Mouse (Mus musculus) CH12.LX (cell line): ENCODE results near the gene Gm17019.
"Not testable (repeated sequence)": the region's sequence is repeated elsewhere in the genome, so short reads cannot be mapped to it uniquely, and the experiment has no call there.

Experiments
- CTCF ChIP-seq, 2 experiments: IDR thresholded peaks in 1 of 2; conservative IDR thresholded peaks in 1 of 2; 2 replicates each; pipeline ENCODE4 v1.5.1; 2011 to 2012; ENCODE audit warnings: low read depth in 2 of 2, low read length in 2 of 2, improper control_type of control experiment in 1 of 2, inconsistent platforms in 1 of 2, mild to moderate bottlenecking in 1 of 2, moderate library complexity in 1 of 2
- E2F4 ChIP-seq: IDR thresholded peaks from 2 replicates; pipeline ENCODE4 v1.6.1; 2011; ENCODE audit warnings: low read depth, low read length, improper control_type of control experiment; ENCODE audit not compliant: insufficient replicate concordance
- ELF1 ChIP-seq: IDR thresholded peaks from 2 replicates; pipeline ENCODE4 v1.6.1; 2014; ENCODE audit warnings: low read depth, mild to moderate bottlenecking, inconsistent platforms, low read length, improper control_type of control experiment
- EP300 ChIP-seq: IDR thresholded peaks from 2 replicates; pipeline ENCODE4 v1.6.1; 2011; ENCODE audit warnings: low read length, improper control_type of control experiment
- ETS1 ChIP-seq: conservative IDR thresholded peaks from 2 replicates; pipeline ENCODE4 v1.6.1; 2012; ENCODE audit warnings: low read depth, mild to moderate bottlenecking, inconsistent platforms, low read length, improper control_type of control experiment, moderate library complexity
- MAFK ChIP-seq: IDR thresholded peaks from 2 replicates; pipeline ENCODE4 v1.6.1; 2011; ENCODE audit warnings: low read length, improper control_type of control experiment; ENCODE audit not compliant: insufficient replicate concordance
- MAX ChIP-seq: IDR thresholded peaks from 2 replicates; pipeline ENCODE4 v1.6.1; 2011; ENCODE audit warnings: low read length, improper control_type of control experiment
- MAZ ChIP-seq: IDR thresholded peaks from 2 replicates; pipeline ENCODE4 v1.6.1; 2012; ENCODE audit warnings: low read depth, mild to moderate bottlenecking, inconsistent platforms, low read length, improper control_type of control experiment, moderate library complexity
- MEF2A ChIP-seq: IDR thresholded peaks from 2 replicates; pipeline ENCODE4 v1.6.1; 2014; ENCODE audit warnings: low read depth, mild to moderate bottlenecking, inconsistent platforms, low read length, improper control_type of control experiment, borderline replicate concordance
- PAX5 ChIP-seq: IDR thresholded peaks from 2 replicates; pipeline ENCODE4 v1.6.1; 2012; ENCODE audit warnings: low read length, inconsistent platforms, mixed read lengths
- POLR2A ChIP-seq: IDR thresholded peaks from 2 replicates; pipeline ENCODE4 v1.6.1; 2011; ENCODE audit warnings: low read depth, mild to moderate bottlenecking, improper control_type of control experiment, low read length
- SIN3A ChIP-seq: IDR thresholded peaks from 2 replicates; pipeline ENCODE4 v1.6.1; 2012; ENCODE audit warnings: low read length, improper control_type of control experiment, inconsistent platforms
- ZKSCAN1 ChIP-seq: IDR thresholded peaks from 2 replicates; pipeline ENCODE4 v1.6.1; 2012; ENCODE audit warnings: low read depth, inconsistent platforms, low read length, improper control_type of control experiment, borderline replicate concordance
- ZMIZ1 ChIP-seq: IDR thresholded peaks from 2 replicates; pipeline ENCODE4 v1.6.1; 2012; ENCODE audit warnings: low read depth, mild to moderate bottlenecking, inconsistent platforms, low read length, improper control_type of control experiment

DNA sequence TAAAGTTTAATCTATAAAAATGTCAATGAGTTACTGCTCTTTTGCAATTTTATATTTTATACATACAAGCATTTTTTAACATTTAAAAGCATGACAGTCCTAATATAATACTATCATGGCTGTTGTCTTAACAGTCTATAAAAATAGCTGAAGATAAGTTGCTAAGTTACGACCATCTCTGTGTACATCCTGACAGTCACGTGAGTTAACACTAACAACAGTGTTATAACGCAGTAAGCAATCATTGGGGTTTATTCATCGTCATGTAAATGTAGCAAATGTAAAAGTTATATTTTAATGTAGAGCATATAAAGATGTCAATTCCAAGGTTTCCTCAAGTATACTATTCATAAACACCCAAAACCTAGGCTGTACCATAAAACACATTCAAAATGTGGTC, 27.2 kb downstream of the Gm17019 start:
- not testable (repeated sequence) for TF ChIP-seq CTCF (conservative IDR thresholded peaks at IDR 0.05 in 1 of 2, IDR thresholded peaks at IDR 0.05 in 1 of 2; ENCODE audit: low read depth in 2 of 2, low read length in 2 of 2); SIN3A; ETS1; POLR2A; MAZ; PAX5; MEF2A; MAFK; ZMIZ1; E2F4; MAX; ZKSCAN1; ELF1; EP300
